Mouse (Mus musculus): ENCODE measurements around the gene Itfg2. TPM values are rescaled to one million over a fixed set of nuclear protein-coding genes. Genes with fewer than 3 reads are reported as not detected.

Itfg2 gene
- polyA plus RNA-seq, 1 experiment from 2014 or later: 22.5 TPM

GRCm38 (mm10) chr6:128438317-128438870, 13.7 kb upstream of the Itfg2 start, which contains the start of gene Fkbp4:
Fkbp4 (minus strand) TSS chr6:128438677.
- Histone ChIP-seq H3K27me3 (replicated peaks; ENCODE audit: control insufficient read depth, insufficient read depth, low read length) (no peaks in the 10 kb centered on the region), H3K9ac (ENCODE audit: low read depth, low read length) (peak within 1 kb of the TSS; percentile 97)

DNA sequence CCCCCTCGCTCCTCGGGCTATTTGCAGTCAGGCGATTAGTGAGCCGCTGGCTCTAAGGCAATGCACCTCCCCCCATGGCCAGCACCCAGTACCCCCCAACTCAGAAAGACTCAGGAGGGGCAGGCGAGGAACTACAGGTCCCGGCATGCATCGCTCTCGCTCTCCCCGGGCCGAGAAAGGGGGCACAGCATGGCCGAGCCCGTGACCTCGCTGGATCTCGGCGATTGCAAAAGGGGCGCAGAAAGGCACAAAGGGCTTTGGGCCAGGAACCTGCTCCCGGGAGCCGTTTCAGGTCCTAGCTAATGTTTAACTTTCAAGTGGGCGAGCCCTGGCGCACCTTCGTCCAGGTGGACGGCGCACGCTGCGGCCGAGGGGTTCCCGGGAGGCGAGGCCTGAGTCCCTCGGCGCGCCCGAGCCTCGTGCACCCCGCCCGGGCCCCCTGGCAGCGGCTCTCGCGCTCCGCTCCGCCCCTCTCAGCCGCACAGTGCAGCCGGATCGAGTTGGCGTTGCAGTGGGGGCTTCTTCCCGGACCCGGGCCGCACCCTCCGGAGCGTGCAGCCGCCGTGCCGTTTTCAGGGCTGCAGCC, 13.1 kb upstream of the Itfg2 start:
- peaks cover 38% of the 10 kb centered on the region for H3K36me3 ChIP-seq (ENCODE audit: control insufficient read depth, insufficient read depth, low read length)
- DNase-seq (ENCODE audit: low spot score) (peak; percentile 69), ATAC-seq (ENCODE audit: low read depth) (peak; percentile 71)
- H3K27me3 ChIP-seq (replicated peaks; ENCODE audit: control insufficient read depth, insufficient read depth, low read length): no peaks in the 10 kb centered on the region
- peak overlapping the region; percentile 97 for H3K9ac ChIP-seq (ENCODE audit: low read depth, low read length)
- peak overlapping the region; percentile 99 for H3K4me3 ChIP-seq (ENCODE audit: low read depth, low read length)
- peaks cover 8% of the 10 kb centered on the region; the same call in 1 of the 2 replicates for H3K4me1 ChIP-seq (ENCODE audit: control insufficient read depth, insufficient read depth, low read length)
- H3K27ac ChIP-seq (replicated peaks; ENCODE audit: low read depth, low read length): peak overlapping the region; percentile 94
- H3K9me3 ChIP-seq (ENCODE audit: control insufficient read depth, low read length): no peaks in the 10 kb centered on the region
- peak overlapping the region; percentile 81 for H3K4me2 ChIP-seq (ENCODE audit: low read depth, low read length)
- WGBS: 1% methylated on average over 16 of the region's 52 CpGs

More at GRCm38 (mm10) chr6:128438317-128438870, 13.7 kb upstream of the Itfg2 start, which contains the start of gene Fkbp4:
- WGBS: 0% methylated on average over 32 of the region's 67 CpGs
- ATAC-seq (ENCODE audit: low read depth) (peak; percentile 97), DNase-seq (ENCODE audit: low spot score) (peak; percentile 97)
- H3K4me3 ChIP-seq (ENCODE audit: low read depth, low read length): peak within 1 kb of the TSS; percentile 99
- H3K4me1 ChIP-seq (ENCODE audit: control insufficient read depth, insufficient read depth, low read length): peaks cover 8% of the 10 kb centered on the region; the same call in 1 of the 2 replicates
- H3K27ac ChIP-seq (replicated peaks; ENCODE audit: low read depth, low read length): peak within 1 kb of the TSS; percentile 94
- peaks cover 33% of the 10 kb centered on the region for H3K36me3 ChIP-seq (ENCODE audit: control insufficient read depth, insufficient read depth, low read length)
- peak within 1 kb of the TSS; percentile 81 for H3K4me2 ChIP-seq (ENCODE audit: low read depth, low read length)
- no peaks in the 10 kb centered on the region for H3K9me3 ChIP-seq (ENCODE audit: control insufficient read depth, low read length)

DNA sequence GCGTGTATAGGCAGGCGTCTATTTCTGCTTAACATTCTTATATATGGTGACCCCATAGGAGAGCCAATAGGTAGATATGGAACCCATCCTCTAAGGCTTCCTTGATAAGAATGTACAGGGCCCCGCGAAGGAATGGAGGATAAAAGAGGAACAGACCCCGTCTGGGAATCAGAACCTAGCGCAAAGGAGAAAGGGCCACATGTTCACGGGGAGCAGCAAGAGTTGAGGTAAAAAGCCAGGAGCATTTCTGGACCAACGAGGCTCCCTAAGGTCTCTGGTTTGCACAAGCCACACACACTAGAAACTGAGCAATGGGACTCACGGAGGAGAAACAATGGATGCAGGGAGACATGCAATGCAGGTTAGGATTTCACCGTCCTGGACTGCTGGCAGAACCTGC, 12.6 kb upstream of the Itfg2 start:
- H3K4me1 ChIP-seq (ENCODE audit: control insufficient read depth, insufficient read depth, low read length): peaks cover 8% of the 10 kb centered on the region; the same call in 1 of the 2 replicates
- no peaks in the 10 kb centered on the region for H3K27me3 ChIP-seq (replicated peaks; ENCODE audit: control insufficient read depth, insufficient read depth, low read length)
- peak overlapping the region; percentile 81 for H3K4me2 ChIP-seq (ENCODE audit: low read depth, low read length)
- H3K9ac ChIP-seq (ENCODE audit: low read depth, low read length): peak overlapping the region; percentile 97
- DNase-seq (ENCODE audit: low spot score) (no peak), ATAC-seq (ENCODE audit: low read depth) (peak; percentile 8; the same call in 1 of the 2 replicates)
- H3K27ac ChIP-seq (replicated peaks; ENCODE audit: low read depth, low read length): peak overlapping the region; percentile 94
- peaks cover 44% of the 10 kb centered on the region for H3K36me3 ChIP-seq (ENCODE audit: control insufficient read depth, insufficient read depth, low read length)
- H3K4me3 ChIP-seq (ENCODE audit: low read depth, low read length): peak overlapping the region; percentile 99
- WGBS: 1% methylated on average over 10 of the region's 10 CpGs
- no peaks in the 10 kb centered on the region for H3K9me3 ChIP-seq (ENCODE audit: control insufficient read depth, low read length)

- no peak for ATAC-seq (ENCODE audit: low read depth)
- Histone ChIP-seq H3K4me1 (ENCODE audit: control insufficient read depth, insufficient read depth, low read length) (peaks cover 8% of the 10 kb centered on the region; the same call in 1 of the 2 replicates), H3K4me2 (ENCODE audit: low read depth, low read length) (peak overlapping the region; percentile 81), H3K36me3 (ENCODE audit: control insufficient read depth, insufficient read depth, low read length) (peaks cover 52% of the 10 kb centered on the region), H3K9ac (ENCODE audit: low read depth, low read length) (peak overlapping the region; percentile 97), H3K27me3 (replicated peaks; ENCODE audit: control insufficient read depth, insufficient read depth, low read length) (no peaks in the 10 kb centered on the region), H3K27ac (replicated peaks; ENCODE audit: low read depth, low read length) (no peak overlapping the region), H3K9me3 (ENCODE audit: control insufficient read depth, low read length) (no peaks in the 10 kb centered on the region), H3K4me3 (ENCODE audit: low read depth, low read length) (peak overlapping the region; percentile 99)
- no peak for DNase-seq (ENCODE audit: low spot score)
- WGBS: 91% methylated on average over 8 of the region's 8 CpGs
These were observed 11.8 kb upstream of the Itfg2 start for GRCm38 (mm10) chr6:128436356-128437005.

- Histone ChIP-seq H3K4me2 (ENCODE audit: low read depth, low read length) (no peak overlapping the region), H3K36me3 (ENCODE audit: control insufficient read depth, insufficient read depth, low read length) (peaks cover 62% of the 10 kb centered on the region), H3K27me3 (replicated peaks; ENCODE audit: control insufficient read depth, insufficient read depth, low read length) (no peaks in the 10 kb centered on the region), H3K4me3 (ENCODE audit: low read depth, low read length) (no peak overlapping the region), H3K4me1 (ENCODE audit: control insufficient read depth, insufficient read depth, low read length) (peaks cover 8% of the 10 kb centered on the region; the same call in 1 of the 2 replicates), H3K27ac (replicated peaks; ENCODE audit: low read depth, low read length) (no peak overlapping the region), H3K9ac (ENCODE audit: low read depth, low read length) (no peak overlapping the region), H3K9me3 (ENCODE audit: control insufficient read depth, low read length) (no peaks in the 10 kb centered on the region)
- 83% methylated on average over 5 of the region's 5 CpGs for WGBS
- ATAC-seq (ENCODE audit: low read depth) (no peak), DNase-seq (ENCODE audit: low spot score) (peak; percentile 19)
These were observed 10.7 kb upstream of the Itfg2 start for GRCm38 (mm10) chr6:128435474-128435873.

- Histone ChIP-seq H3K4me1 (ENCODE audit: control insufficient read depth, insufficient read depth, low read length) (0 out of 2 replicates have a peak, but pooled peaks cover 5% of the 10 kb centered on the region), H3K9me3 (ENCODE audit: control insufficient read depth, low read length) (no peaks in the 10 kb centered on the region), H3K27me3 (replicated peaks; ENCODE audit: control insufficient read depth, insufficient read depth, low read length) (no peaks in the 10 kb centered on the region), H3K27ac (replicated peaks; ENCODE audit: low read depth, low read length) (no peak overlapping the region), H3K4me2 (ENCODE audit: low read depth, low read length) (no peak overlapping the region), H3K4me3 (ENCODE audit: low read depth, low read length) (no peak overlapping the region), H3K9ac (ENCODE audit: low read depth, low read length) (no peak overlapping the region), H3K36me3 (ENCODE audit: control insufficient read depth, insufficient read depth, low read length) (peaks cover 81% of the 10 kb centered on the region)
- WGBS: 93% methylated on average over 13 of the region's 13 CpGs
- ATAC-seq (ENCODE audit: low read depth) (no peak), DNase-seq (ENCODE audit: low spot score) (no peak)
These were observed 8.8 kb upstream of the Itfg2 start for GRCm38 (mm10) chr6:128433566-128433965.

DNA sequence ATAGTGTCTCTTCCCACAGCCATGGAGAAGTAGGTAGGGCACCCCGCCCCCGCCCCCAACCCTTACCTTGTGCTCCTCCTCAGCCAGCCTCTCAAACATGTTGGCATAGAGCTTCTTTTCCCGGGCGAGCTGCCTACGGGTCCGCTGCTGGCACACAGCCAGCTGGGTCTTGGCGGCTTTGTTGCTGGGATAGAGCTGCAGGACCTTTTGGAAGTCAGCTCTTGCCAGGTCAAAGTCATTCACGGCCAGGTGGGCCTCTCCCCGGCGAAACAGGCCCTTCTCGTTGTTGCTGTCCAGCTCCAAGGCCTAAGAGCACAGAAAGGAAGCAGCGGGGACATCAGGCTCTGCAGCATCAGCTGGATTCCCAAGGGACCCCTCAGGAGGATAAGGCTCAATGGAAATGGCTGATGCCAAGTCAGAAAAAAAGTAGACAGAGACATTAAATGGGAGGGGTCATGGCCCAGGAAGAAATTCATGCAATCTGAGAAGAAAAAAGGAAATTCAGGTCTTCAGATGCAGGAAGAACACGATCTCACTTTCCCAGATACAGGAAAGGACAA, 7.7 kb upstream of the Itfg2 start:
- DNase-seq (ENCODE audit: low spot score) (no peak), ATAC-seq (ENCODE audit: low read depth) (no peak)
- Histone ChIP-seq H3K9ac (ENCODE audit: low read depth, low read length) (no peak overlapping the region), H3K9me3 (ENCODE audit: control insufficient read depth, low read length) (no peaks in the 10 kb centered on the region), H3K4me1 (ENCODE audit: control insufficient read depth, insufficient read depth, low read length) (0 out of 2 replicates have a peak, but pooled peaks cover 5% of the 10 kb centered on the region), H3K4me3 (ENCODE audit: low read depth, low read length) (no peak overlapping the region), H3K27ac (replicated peaks; ENCODE audit: low read depth, low read length) (no peak overlapping the region), H3K4me2 (ENCODE audit: low read depth, low read length) (no peak overlapping the region), H3K36me3 (ENCODE audit: control insufficient read depth, insufficient read depth, low read length) (peaks cover 91% of the 10 kb centered on the region), H3K27me3 (replicated peaks; ENCODE audit: control insufficient read depth, insufficient read depth, low read length) (no peaks in the 10 kb centered on the region)
- 88% methylated on average over 13 of the region's 13 CpGs for WGBS

- Histone ChIP-seq H3K36me3 (ENCODE audit: control insufficient read depth, insufficient read depth, low read length) (peaks cover 73% of the 10 kb centered on the region), H3K4me2 (ENCODE audit: low read depth, low read length) (no peak overlapping the region), H3K27ac (replicated peaks; ENCODE audit: low read depth, low read length) (no peak overlapping the region), H3K4me3 (ENCODE audit: low read depth, low read length) (no peak overlapping the region), H3K9me3 (ENCODE audit: control insufficient read depth, low read length) (no peaks in the 10 kb centered on the region), H3K4me1 (ENCODE audit: control insufficient read depth, insufficient read depth, low read length) (no peaks in the 10 kb centered on the region), H3K27me3 (replicated peaks; ENCODE audit: control insufficient read depth, insufficient read depth, low read length) (no peaks in the 10 kb centered on the region), H3K9ac (ENCODE audit: low read depth, low read length) (no peak overlapping the region)
- ATAC-seq (ENCODE audit: low read depth) (no peak), DNase-seq (ENCODE audit: low spot score) (no peak)
- 88% methylated on average over 6 of the region's 6 CpGs for WGBS
These were observed 5.1 kb upstream of the Itfg2 start for GRCm38 (mm10) chr6:128429826-128430225.

Data from embryonic facial prominence, embryonic 14.5 days (tissue).